Mouse (Mus musculus) cerebellum, postnatal 4 days (tissue): ENCODE measurements around the gene Spsb4.

Experiments used
- DNase-seq, 2 experiments: peaks; one replicate each; pipeline ENCODE4 v3.0.0; 2022; ENCODE audit warnings: low spot score in 2 of 2, mixed read lengths in 1 of 2

Gene Spsb4

DNA sequence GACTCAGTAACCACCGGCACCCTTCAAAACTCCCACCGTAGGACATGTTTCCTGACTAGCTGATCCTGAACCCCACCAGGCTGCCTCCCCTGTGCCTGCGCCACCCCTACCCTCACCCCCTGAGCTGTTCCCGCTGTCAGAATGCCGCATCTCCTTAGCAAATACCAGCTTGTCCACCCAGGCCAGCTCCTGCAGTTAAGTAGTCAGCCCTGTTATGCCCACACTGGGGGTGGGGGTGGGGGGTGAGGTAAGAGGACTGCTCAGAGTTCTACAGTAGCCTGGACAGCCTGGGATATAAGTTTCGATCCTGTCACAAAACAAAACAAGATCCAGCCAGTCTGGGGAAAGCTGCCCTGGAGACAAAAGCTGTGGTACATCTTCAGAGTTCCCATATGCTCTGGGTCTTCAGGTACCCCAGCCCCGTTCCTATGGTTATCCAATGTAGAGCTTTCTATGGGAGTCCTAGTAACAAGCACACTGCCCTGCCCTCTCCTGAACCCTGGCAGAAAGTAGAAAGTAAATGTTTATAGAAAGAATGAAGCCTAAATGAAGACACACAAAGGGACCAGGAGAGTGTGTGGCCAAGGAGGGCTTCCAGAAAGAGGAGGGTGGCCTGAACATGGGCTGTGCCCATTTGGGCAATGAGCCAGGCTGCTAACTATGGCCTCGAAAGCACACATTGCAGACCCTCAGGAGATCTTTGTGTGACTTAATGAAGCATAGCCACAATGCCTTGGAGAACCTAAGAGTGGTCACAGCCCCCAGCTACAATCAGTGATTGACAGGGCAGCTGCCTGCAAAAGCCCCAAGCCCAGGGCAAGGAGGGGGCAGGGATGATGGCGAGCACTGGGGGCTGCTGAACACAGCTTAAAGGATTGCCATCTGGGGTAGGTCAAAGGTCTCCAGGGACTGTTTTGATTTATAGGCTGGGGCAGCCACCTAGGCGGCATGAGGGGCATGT lies 38.3 kb downstream of the Spsb4 start:
- no peak for DNase-seq

DNA sequence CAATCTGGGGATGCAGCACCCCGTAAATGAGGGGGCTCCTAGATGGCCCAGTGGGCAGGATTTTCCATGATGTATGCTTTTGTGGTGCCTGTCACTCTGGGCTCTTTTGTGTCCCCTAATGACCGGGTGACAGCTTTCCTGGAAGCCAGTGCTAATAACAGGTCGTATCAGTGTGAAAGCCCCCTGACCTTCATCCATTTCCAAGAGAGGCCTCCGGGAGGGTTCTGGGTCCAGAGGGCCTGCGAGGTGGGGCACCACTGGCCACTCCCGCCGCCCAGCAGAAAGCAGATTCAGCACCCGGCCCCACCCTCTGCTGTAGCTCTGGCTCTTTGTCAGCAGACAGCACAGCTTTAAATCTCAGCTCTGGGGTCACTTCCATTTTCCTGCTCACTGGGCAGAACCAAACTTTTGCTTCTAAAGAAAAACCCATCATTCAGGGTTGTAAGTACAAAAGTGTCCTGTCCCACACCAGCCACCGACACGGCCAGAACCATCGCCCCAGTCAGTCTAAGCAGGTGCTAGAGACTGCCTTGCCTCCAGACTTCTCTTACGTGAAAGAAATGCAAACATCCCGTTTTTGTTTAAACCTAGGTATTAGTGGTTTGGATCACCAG lies 39.1 kb downstream of the Spsb4 start:
- DNase-seq, result no peak

DNA sequence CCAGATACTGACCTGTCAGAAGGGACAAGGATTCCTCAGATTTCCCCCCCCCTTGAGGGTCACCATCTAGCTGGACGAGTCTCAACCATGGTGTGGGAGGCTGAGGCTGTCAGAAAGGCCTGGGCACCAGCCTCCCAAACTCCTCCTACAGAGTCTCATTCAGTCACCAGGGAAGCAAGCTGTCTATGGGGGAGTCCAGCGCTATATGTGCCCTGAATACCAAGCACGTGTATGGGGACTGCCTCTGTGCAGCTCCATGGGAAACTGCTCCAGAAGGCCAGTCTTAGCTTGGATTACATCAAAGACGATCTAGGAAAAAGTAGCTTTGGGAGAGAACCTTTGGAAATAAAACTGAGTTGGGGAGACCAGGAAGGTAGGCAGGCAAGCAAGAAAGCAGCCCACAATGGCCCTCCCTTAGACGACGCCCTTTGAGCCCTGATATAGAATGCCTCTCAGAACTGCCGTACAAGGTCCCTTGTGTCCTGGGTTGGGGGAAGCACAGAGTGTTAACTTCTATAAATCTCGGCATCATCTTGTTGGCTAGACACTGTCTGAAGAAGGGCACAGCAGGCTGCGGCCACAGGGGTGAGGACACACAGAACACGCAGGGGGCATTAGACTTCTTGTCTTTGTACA lies 40.4 kb downstream of the Spsb4 start:
- DNase-seq, result no peak

DNA sequence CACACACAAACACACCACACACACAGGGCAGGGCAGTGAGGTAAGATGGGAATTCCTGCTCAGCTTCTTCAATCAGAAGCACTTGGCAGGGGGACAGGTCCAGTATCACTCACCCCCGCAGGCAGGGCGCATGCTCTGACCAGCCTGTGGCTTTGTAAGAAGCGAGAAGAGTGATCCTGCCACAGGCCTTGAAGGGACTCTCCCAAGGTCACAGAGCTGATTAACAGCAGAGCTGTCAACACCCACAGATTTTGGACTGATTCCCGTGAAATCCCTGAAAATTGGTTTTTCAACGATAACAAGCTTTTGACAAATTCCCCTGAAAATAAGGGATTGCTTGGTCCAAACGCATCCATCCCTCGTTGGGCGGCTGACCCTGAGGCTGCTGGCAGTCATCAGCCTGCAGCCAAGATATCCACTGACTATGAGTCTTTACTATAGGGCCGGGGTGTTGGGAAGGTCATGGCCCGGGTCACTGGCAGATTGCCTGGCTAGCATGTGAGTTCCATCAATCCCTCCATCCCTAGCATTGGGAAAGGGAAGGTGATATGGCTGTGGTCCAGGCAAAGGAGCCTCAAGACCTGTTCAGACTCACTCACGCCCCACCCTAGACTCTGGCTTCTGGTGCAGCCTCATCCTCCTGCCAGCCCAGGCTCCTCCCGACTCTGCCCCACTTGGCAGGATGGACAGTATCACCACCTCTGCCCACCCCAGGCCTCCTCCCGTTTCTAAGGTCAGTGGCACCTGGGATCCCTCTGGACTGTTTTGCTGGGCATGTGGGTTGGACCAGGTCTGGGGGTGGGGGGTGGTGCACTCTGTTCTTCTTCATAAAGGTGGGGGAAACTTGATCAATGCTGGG lies 41.1 kb downstream of the Spsb4 start:
- no peak for DNase-seq

DNA sequence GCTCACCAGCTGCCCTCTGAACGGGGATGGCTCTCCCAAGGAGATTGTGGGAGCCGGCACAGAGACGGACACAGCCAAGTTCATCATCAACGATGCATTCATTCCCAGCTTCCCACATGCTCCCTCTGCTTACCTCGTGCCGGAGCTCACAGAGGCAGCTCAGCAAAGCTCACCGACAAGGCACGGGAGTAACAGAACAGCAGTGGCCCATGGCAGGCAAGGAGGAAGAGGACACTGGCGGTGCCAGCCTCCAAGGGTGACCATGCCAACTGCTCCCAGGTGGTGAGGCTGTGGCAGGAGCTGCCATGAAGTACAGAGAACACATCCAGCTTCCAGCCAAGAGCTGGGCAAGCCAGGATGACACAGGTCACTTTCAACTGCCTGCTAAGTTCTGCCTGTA lies 45.6 kb downstream of the Spsb4 start:
- peak in 1 of 2 experiments; percentile 35 for DNase-seq

DNA sequence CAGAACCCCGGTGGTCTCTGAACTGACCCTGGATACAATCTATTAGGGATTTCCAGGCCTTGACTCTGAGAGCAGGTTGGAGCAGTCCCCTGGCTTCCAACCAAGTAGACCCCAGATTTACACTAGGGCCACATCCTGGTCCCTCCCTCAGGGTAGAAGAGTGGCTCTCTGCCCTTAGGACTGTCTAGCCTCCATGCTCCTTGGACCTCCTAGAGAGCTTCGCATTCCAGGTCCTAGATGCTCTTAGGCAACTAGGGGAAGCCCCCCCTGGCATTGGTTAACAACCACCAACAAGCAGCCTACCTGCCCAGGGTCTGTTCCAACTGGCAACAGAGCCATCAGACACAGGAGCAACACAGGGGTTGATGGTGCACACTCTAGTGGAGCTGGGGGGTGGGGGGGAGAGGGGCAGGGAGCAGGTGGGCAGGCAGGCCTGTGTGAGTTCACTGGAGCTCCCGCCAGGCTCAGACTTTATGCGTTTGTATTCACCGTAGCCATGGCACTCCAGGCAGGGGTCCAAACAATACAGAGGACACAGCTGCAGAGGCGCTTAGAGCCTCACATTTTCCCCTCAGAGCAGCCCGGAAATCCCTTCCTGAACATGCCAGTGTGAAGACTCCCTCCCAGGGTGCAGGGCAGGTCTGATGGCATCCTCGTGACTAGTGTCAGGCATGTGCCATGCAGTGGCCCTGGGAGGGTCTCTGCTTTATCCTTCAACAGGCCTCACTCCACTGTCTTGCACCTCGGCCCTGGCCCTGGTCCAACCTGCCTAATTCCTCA lies 46.8 kb downstream of the Spsb4 start:
- peak in 1 of 2 experiments; percentile 49 for DNase-seq

DNA sequence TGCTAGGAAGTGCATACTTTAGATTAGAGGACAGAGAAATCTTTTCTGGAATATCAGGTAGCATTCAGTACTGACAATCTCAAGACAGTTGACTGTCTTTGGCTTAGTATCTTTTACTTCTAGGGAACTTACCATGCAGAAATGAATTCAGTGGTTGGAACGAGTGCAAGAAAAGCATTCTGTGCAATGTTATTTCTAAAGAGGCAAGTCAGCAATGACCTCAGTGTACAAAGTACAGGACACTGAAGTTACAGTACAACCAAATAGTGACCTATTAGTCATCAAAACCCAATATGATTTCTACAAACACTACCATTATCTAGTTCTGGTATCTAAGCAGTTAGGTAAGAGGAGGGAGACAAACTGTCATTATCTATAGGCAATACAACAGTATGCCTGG lies 51.1 kb downstream of the Spsb4 start:
- DNase-seq, result no peak

DNA sequence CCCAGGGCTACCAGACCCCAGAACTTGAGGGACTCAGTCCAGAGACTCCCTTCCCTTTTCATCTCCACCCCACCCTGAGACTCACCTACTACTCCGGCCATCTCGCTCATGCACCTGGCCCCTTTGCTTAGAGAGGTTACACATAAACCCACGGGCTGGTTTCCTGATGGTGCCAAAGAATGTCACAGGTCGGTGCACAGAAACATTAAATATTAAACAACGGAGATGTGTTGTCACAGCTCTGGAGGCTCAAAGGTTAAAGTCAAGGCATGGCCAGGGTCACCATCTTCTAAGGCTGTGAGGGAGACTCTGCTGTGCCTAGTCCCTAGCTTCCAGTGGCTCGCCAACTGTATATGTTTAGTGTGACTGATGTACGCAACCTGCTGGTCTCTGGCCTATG lies 52.2 kb downstream of the Spsb4 start:
- no peak for DNase-seq

DNA sequence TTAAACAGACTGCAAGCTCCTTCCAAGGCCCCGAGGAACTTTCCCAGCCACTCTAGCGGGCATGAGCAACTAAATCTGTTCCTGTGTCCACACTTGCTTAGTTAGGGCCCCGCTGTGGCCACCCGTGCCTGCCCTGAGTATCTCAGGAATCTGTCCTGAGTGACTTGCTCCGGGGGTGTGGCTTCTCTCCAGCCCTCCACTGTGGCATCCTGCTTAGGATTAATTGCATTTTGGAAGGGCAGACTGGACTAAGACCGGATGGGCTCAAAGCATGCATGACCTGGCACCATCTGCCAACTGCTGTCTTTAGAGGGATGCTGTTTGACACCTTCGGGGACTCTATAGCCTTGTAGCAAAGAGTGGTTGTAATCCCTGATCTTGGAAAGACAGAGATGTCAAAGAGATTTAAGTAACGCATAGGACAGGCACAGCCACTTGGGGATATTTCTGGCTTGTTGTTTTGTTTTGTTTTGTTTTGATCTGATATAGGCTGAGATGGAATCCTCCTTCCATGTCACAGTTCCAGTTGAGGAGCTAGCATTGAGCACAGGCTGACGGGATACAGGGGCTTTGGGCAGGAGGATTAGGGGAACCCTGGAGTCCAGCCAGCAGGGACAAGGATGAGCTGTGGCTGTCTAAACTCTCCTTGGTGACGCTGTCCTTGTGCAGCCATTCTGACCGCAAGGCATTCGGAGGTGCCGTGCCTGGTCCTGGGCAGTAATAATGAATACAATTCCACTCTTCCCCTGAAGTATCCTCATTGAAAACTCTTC lies 55.0 kb downstream of the Spsb4 start:
- no peak for DNase-seq

DNA sequence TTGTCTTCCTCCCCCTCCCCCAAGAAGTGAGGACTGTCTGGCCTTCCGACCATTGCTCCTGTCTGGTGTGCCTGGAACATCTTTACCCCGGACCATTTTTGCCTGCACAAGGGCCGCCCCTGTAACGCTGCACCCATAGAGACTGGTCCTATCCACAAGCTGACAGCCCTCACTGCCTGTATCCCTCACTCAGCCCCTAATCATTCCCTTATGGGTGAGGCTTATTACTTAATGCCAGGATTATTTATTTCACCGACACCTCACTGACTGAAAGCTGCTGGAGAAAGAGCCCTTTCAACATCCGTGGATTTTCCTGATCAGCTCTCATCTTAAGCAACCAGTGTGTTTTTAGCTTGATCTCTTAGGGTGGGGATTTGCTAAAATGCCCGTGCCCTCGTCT lies 55.9 kb downstream of the Spsb4 start:
- DNase-seq, result no peak

DNA sequence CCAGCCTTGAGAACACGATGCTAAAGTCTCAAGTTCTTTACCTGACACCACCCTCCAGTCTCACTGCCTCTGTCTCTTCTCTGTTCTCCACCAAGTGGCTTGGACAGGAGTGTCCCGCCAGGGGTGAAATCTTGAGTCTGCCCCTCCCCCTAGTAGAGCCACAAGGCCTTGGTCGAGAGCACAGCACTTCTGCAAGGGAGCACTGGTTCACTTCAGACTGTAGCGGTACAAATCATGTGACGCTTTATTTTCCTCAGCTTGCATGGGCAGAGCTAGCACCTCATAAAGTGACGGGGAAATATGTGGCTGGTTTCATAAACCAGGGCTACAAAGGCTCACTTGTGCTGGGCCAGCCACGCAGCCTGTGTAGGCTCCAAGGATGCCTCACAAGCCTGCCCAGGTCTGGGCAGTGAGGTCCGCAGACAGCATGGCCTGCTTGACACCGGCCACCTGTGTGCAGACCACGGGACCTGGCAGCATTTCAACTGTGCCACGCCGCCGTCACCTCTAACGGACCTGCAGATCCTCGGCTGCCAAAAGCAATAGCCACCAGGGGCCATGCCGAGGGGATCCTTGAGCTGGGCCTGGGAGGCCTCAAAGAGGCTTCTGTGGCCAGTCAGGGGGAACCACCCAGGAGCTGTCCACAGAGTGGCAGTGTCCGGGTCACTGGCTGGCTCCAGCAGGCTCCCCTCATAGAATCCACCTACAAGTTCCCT lies 56.5 kb downstream of the Spsb4 start:
- DNase-seq, result no peak

DNA sequence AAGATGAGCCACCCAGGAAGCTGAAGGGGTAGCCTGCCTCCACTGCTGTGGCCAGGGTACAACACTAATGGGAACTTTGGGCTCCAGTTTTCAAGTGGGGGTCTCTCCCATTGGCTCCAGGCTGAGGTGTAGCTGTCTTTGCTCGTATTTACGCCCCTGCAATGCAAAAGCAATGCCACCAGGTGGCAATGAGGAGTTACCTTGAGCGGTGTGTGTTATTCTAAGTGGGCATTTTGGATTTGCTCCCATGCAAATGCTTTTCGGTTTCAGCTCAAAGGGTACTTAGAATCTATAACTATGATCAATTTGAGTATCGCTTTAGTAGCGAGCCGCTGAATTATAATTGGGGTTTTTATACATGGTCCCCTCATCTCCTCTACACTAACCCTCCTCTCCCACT lies 57.6 kb downstream of the Spsb4 start:
- DNase-seq, result peak in 1 of 2 experiments; percentile 62

DNA sequence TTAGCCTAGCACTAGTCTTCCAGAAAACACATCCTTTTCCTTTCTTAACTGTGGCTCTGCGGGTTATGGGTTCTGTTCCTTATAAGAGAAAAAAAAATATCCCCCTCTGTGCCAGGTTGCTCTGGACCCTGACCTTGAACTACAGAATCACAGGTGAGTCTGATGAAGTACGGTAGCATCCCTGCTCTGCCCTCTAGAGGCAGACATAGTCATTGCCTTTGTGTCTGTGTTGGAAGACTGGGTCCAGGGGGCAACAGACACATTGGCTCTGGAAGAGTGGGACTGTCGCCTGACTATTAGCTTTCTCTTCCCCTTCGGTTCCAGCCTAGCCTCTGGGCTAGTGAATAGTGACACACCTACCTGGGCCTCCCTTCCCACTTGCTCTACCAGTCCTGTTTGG lies 58.4 kb downstream of the Spsb4 start:
- no peak for DNase-seq

DNA sequence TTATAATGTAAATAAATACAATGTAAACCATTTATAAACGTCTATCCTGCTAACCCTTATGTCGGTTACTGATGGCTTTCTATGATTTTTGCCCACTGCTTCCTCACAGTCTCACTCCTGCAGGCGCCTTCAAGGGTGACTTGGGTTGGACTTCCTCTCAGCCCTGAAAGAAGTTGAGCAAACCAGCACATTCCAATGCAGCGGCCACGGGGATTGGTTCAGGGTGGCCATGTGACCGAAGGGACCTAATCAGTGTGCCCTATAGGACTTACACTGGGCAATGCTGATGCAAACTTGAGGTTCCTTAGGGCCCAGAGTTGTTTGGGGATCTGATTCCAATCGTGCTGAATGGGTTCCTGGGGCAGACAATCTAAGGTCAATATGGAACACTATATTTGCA lies 59.2 kb downstream of the Spsb4 start:
- DNase-seq, result no peak

DNA sequence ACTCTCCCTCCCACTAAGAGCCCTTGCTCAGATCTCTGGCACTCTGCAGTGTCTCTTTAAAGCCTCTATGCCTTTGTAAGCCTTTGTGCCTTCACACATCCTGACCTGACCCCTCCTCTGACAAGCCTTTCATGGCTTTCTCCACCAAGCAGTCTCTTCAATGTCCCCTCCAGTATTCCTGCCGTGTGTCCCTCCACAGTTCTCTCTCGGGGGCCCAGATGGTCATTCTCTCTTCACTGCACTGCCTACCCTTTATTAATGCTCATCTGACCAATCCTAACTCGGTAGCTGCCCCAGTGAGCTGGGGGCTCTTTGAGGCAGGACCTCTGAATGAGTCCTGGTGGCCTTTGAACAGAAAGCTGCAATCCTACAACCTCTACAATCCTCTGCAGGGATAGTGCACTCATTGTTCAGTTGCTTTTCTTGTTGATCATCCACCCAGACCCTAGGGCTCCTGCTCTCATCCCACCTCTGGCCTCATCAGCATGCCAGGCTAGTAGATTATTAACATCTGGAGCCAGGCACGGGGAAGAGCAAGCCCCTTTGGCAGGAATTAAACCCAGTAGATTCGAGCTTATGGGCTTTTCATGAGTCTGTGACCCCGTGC lies 60.5 kb downstream of the Spsb4 start:
- DNase-seq, result no peak

DNA sequence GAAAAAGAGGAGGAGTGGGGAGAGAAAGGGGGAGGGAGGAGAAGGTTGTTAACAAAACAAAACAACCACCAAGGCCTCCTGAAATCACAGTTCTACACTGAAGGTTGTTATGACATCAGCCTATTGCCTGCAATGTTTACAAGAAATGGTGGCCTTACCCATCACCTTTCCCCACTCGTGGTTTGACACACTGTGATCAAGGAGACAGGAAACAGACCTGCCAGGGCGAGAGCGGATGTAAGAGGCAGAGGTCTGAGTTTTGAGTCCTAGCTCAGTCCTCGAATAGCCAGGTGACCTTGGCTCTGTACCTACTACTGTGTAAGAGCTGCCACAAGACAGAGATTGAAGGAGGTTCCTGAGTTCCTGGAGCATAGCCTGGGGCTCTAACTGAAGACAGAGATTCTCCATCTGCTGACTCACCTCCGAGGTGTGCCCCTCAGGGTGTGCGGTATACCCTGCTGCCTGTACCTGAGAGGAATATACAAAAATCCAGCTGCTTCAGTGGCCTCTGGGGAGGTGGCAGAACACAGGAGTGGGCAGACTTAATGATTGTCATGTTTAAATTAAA lies 61.3 kb downstream of the Spsb4 start:
- no peak for DNase-seq

DNA sequence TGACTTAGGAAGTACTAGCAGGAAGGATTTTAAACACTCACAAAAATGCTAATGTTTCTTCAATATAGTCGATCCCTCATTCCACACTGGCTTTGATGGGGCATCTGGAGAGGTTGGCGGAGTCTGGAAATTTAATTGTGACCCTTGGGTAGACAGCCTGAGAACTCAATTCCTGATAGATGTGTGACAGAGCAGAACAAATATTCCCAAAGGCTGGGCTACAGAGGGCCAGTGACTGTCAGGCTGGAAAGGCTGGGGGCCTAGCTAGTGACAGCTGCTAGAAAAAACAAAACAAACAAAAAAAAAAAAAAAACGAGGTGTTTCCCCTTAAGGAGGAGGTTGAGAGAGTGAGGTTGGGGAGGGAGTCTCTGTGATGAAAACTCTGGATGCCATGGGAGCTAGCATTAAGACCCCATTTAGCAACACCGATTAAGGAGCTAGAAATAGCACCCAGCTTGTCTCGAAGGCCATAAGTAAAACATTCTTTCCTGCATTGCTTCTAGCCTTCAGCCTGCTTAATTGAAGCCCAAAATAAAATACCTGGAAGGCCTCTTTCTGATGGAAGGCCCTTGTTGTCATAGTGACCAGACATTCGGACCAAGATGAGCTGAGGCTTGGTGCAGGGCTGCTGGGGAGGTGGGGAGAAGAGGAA lies 61.9 kb downstream of the Spsb4 start:
- no peak for DNase-seq
